ENCODE assay signal across 15 mouse cellular contexts in the genomic region with DNA sequence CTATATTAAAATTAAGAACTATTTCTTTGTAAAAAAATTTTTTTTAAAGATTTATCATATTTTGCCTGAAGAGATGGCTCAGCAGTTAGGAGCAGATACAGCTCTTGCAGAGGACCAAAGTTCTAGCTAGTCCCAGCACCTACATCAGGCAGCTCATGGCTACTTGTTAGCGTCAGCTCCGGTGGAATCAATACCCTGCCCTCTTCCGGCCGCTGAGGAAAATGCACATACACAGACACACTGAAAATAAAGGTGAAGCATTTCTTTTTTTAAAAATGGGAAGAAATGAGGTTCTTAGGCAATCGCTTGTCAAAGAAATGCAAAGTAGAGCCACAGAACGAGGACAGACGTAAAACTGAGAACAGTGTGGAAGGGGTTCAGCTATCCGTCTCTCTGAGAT. TPM values are rescaled to one million over a fixed set of nuclear protein-coding genes. Genes with fewer than 3 reads are reported as not detected.
DNase-seq lines count a peak whose midpoint lies in the region; ATAC-seq and TF ChIP-seq lines count a peak whose summit lies in the region.
"Had no signal": no experiment of that assay in that cellular context is flagged by ENCODE, and none has a peak within 500 bp of the region (broad histone marks: within the 10 kb centered on the region; RNA-seq: fewer than 3 reads in every experiment).

No protein-coding gene starts in this region.

- no peak overlapping the region for H3K27ac ChIP-seq in intestine, postnatal 0 days (ENCODE audit: low read depth, low read length)
- H3K27ac ChIP-seq in intestine, embryonic 16.5 days (ENCODE audit: low read length) = no peak overlapping the region
- H3K27ac ChIP-seq in lung, embryonic 14.5 days (ENCODE audit: low read depth) = no peak overlapping the region
- H3K27ac ChIP-seq: embryonic facial prominence, embryonic 15.5 days; limb, embryonic 15.5 days; neural tube, embryonic 15.5 days had no signal

- H3K9ac ChIP-seq in intestine, postnatal 0 days (ENCODE audit: low read depth, low read length) = no peak overlapping the region
- H3K9ac ChIP-seq in intestine, embryonic 16.5 days (ENCODE audit: low read depth, low read length) = no peak overlapping the region
- no peak overlapping the region for H3K9ac ChIP-seq in lung, embryonic 14.5 days
- H3K9ac ChIP-seq: embryonic facial prominence, embryonic 15.5 days; heart, embryonic 12.5 days; limb, embryonic 15.5 days; neural tube, embryonic 15.5 days had no signal

- peaks cover 8% of the 10 kb centered on the region; the same call in 1 of the 2 replicates for H3K36me3 ChIP-seq in intestine, postnatal 0 days (ENCODE audit: control insufficient read depth, insufficient read depth)
- H3K36me3 ChIP-seq in intestine, embryonic 16.5 days (ENCODE audit: control insufficient read depth, insufficient read depth, low read length) = no peaks in the 10 kb centered on the region
- H3K36me3 ChIP-seq in lung, embryonic 14.5 days (ENCODE audit: insufficient read depth) = no peaks in the 10 kb centered on the region
- H3K36me3 ChIP-seq in E14TG2a.4 (ENCODE audit: insufficient read depth, low read length) = peaks cover 42% of the 10 kb centered on the region
- H3K36me3 ChIP-seq: embryonic facial prominence, embryonic 15.5 days; heart, embryonic 12.5 days; limb, embryonic 15.5 days; neural tube, embryonic 15.5 days had no signal

- H3K4me2 ChIP-seq in intestine, postnatal 0 days (replicated peaks; ENCODE audit: low read depth) = no peak overlapping the region
- no peak overlapping the region for H3K4me2 ChIP-seq in intestine, embryonic 16.5 days (ENCODE audit: low read depth, low read length)
- H3K4me2 ChIP-seq in lung, embryonic 14.5 days = no peak overlapping the region
- H3K4me2 ChIP-seq: embryonic facial prominence, embryonic 15.5 days; heart, embryonic 12.5 days; limb, embryonic 15.5 days; neural tube, embryonic 15.5 days had no signal

- H3K4me3 ChIP-seq in intestine, postnatal 0 days (ENCODE audit: low read depth, low read length) = no peak overlapping the region
- no peak overlapping the region for H3K4me3 ChIP-seq in intestine, embryonic 16.5 days (ENCODE audit: low read length)
- H3K4me3 ChIP-seq in lung, embryonic 14.5 days (ENCODE audit: low read depth, low read length) = no peak overlapping the region
- no peak overlapping the region for H3K4me3 ChIP-seq in E14TG2a.4 (replicated peaks; ENCODE audit: low read length)
- H3K4me3 ChIP-seq: embryonic facial prominence, embryonic 15.5 days; heart, embryonic 12.5 days; limb, embryonic 15.5 days; megakaryocyte, embryonic 14.5 days; neural tube, embryonic 15.5 days had no signal

- WGBS in intestine, postnatal 0 days = 77% methylated on average over 8 of the region's 8 CpGs
- 82% methylated on average over 8 of the region's 8 CpGs for WGBS in intestine, embryonic 16.5 days
- WGBS in lung, embryonic 14.5 days = 74% methylated on average over 8 of the region's 8 CpGs

- no peaks in the 10 kb centered on the region for H3K9me3 ChIP-seq in intestine, postnatal 0 days (ENCODE audit: control insufficient read depth)
- H3K9me3 ChIP-seq in intestine, embryonic 16.5 days (ENCODE audit: control insufficient read depth, low read length) = no peaks in the 10 kb centered on the region
- H3K9me3 ChIP-seq in lung, embryonic 14.5 days (ENCODE audit: low read depth, low read length) = no peaks in the 10 kb centered on the region
- H3K9me3 ChIP-seq in E14TG2a.4 (ENCODE audit: low read length) = no peaks in the 10 kb centered on the region
- H3K9me3 ChIP-seq: embryonic facial prominence, embryonic 15.5 days; heart, embryonic 12.5 days; limb, embryonic 15.5 days; megakaryocyte, embryonic 14.5 days; neural tube, embryonic 15.5 days had no signal

- TF ChIP-seq CTCF in intestine, postnatal 0 days (IDR thresholded peaks at IDR 0.05; ENCODE audit: low read depth) = peak; percentile 49
- peak; percentile 39 for TF ChIP-seq CTCF in lung, embryonic 14.5 days (IDR thresholded peaks at IDR 0.05; ENCODE audit: low read depth)
- peak; percentile 66 for TF ChIP-seq CTCF in E14TG2a.4 (conservative IDR thresholded peaks at IDR 0.05; ENCODE audit: low read length)

- H3K4me1 ChIP-seq in intestine, postnatal 0 days (replicated peaks; ENCODE audit: control insufficient read depth, insufficient read depth, low read length) = no peaks in the 10 kb centered on the region
- H3K4me1 ChIP-seq in intestine, embryonic 16.5 days (ENCODE audit: control insufficient read depth, insufficient read depth, low read length) = peaks cover 6% of the 10 kb centered on the region; the same call in 1 of the 2 replicates
- no peaks in the 10 kb centered on the region for H3K4me1 ChIP-seq in lung, embryonic 14.5 days (ENCODE audit: insufficient read depth)
- peaks cover 53% of the 10 kb centered on the region for H3K4me1 ChIP-seq in E14TG2a.4 (replicated peaks; ENCODE audit: low read depth, low read length)
- H3K4me1 ChIP-seq: embryonic facial prominence, embryonic 15.5 days; limb, embryonic 15.5 days had no signal

- H3K27me3 ChIP-seq in intestine, postnatal 0 days (replicated peaks; ENCODE audit: control insufficient read depth, insufficient read depth, low read length) = no peaks in the 10 kb centered on the region
- no peaks in the 10 kb centered on the region for H3K27me3 ChIP-seq in intestine, embryonic 16.5 days (replicated peaks; ENCODE audit: control insufficient read depth, insufficient read depth, low read length)
- no peaks in the 10 kb centered on the region for H3K27me3 ChIP-seq in lung, embryonic 14.5 days (ENCODE audit: insufficient read depth, low read length)
- no peaks in the 10 kb centered on the region for H3K27me3 ChIP-seq in E14TG2a.4 (ENCODE audit: insufficient read depth, low read length)
- H3K27me3 ChIP-seq: embryonic facial prominence, embryonic 15.5 days; limb, embryonic 15.5 days; neural tube, embryonic 15.5 days had no signal

- ATAC-seq in intestine, postnatal 0 days = no peak
- no peak for ATAC-seq in intestine, embryonic 16.5 days
- ATAC-seq in lung, embryonic 14.5 days (ENCODE audit: insufficient read depth) = no peak
- ATAC-seq in erythroblast, adult 5-6 weeks (replicated peaks; ENCODE audit: low FRiP score, poor library complexity, severe bottlenecking) = no peak
- ATAC-seq: forebrain, embryonic 14.5 days had no signal

- peak; percentile 29 for DNase-seq in lung, embryonic 14.5 days
- DNase-seq in lung, postnatal 36 days = no peak
- DNase-seq in R1 (ENCODE audit: low read depth, low spot score) = peak; percentile 72
- DNase-seq: cerebellum, adult 11 months; gastrocnemius, postnatal 14 days had no signal

RNA-seq across cellular contexts. Expression of gene Ptpn3, which starts 30.6 kb away (rescaled TPM):
- polyA plus RNA-seq in intestine, postnatal 0 days (2015; fragmentation: Nextera tagmentation; extraction: Ambion mirVana) = 8.6 and 10.7 TPM in 2 replicates
- polyA plus RNA-seq in intestine, embryonic 16.5 days (2015; fragmentation: Nextera tagmentation; extraction: Ambion mirVana) = 8.5 and 10.1 TPM in 2 replicates
- 4.4 and 4.9 TPM in 2 replicates for polyA plus RNA-seq in lung, embryonic 14.5 days (2014; fragmentation: Nextera tagmentation; extraction: Ambion mirVana)
- total RNA-seq in erythroblast, adult 5-6 weeks (2015; ENCODE audit: low replicate concordance) = 0.42 TPM in 1 of 2 replicates, not detected in the other
- total RNA-seq in erythroblast, adult 5-6 weeks (2017; ENCODE audit: low replicate concordance) = 0.17 TPM in 1 of 2 replicates, not detected in the other
